Mouse (Mus musculus): ENCODE results near the gene Arl4d. TPM values are rescaled to one million over a fixed set of nuclear protein-coding genes. Genes with fewer than 3 reads are reported as not detected.

Arl4d gene
- polyA plus RNA-seq, 1 experiment from 2014 or later = 1.7 TPM

DNA sequence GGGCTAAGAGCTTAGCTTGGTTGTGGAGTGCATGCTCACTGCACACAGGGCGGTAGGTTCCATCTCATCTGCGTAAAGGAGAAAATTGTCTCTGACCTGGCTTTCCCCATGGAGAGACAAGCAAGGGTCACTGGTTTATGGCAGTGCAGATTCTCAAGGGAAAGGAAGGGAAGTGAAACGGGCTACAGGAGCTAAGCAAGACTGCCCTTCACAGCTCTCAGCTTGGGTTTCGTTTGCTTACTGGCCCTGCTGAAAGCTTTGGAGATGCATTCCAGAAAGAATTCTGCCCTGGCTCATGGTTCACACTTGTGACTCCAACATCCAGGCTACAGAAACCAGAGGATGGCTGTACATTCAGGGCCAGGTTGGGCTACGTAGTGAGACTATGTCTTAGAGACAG lies 13.4 kb downstream of the Arl4d start:
- no peak for ATAC-seq (ENCODE audit: insufficient number of reproducible peaks, low FRiP score, low TSS enrichment, low read depth)
- H3K4me1 ChIP-seq (ENCODE audit: control insufficient read depth, insufficient read depth, low read length) = no peaks in the 10 kb centered on the region
- DNase-seq (ENCODE audit: low spot score) = no peak
- H3K4me2 ChIP-seq (ENCODE audit: low read depth, severe bottlenecking) = no peak overlapping the region
- H3K9ac ChIP-seq (ENCODE audit: low read length) = no peak overlapping the region
- H3K27ac ChIP-seq (replicated peaks; ENCODE audit: low read depth, low read length) = no peak overlapping the region
- no peak overlapping the region for H3K4me3 ChIP-seq (ENCODE audit: low read depth, low read length)
- no peaks in the 10 kb centered on the region for H3K36me3 ChIP-seq (ENCODE audit: control insufficient read depth, insufficient read depth, low read length)
- H3K27me3 ChIP-seq (ENCODE audit: control insufficient read depth, insufficient read depth, low read length) = no peaks in the 10 kb centered on the region
- no peaks in the 10 kb centered on the region for H3K9me3 ChIP-seq (ENCODE audit: control insufficient read depth, low read length)
- WGBS = 53% methylated on average over 5 of the region's 5 CpGs

DNA sequence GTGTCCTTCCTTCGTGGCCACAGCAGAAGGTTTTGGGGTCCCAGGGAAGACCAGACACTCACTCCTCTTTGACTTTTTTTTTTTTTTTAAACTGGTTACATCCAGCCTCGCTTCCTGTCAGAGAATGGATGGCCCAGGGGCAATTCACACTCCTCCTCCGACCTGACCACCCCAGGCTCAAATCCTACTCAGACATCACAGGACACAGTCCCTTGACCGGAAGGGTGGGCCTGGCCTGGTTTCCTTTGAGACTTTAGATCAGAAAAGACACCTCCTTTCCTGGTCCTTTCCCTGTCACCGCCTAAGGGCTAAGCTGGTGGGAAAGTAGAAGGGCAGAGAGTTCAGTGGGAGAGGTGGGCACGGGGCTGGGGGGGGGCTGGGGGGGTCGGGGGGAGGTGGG lies 14.6 kb downstream of the Arl4d start:
- DNase-seq (ENCODE audit: low spot score) (no peak), ATAC-seq (ENCODE audit: insufficient number of reproducible peaks, low FRiP score, low TSS enrichment, low read depth) (no peak)
- Histone ChIP-seq H3K9ac (ENCODE audit: low read length) (no peak overlapping the region), H3K4me2 (ENCODE audit: low read depth, severe bottlenecking) (no peak overlapping the region), H3K27me3 (ENCODE audit: control insufficient read depth, insufficient read depth, low read length) (no peaks in the 10 kb centered on the region), H3K27ac (replicated peaks; ENCODE audit: low read depth, low read length) (no peak overlapping the region), H3K36me3 (ENCODE audit: control insufficient read depth, insufficient read depth, low read length) (no peaks in the 10 kb centered on the region), H3K4me3 (ENCODE audit: low read depth, low read length) (no peak overlapping the region), H3K4me1 (ENCODE audit: control insufficient read depth, insufficient read depth, low read length) (no peaks in the 10 kb centered on the region), H3K9me3 (ENCODE audit: control insufficient read depth, low read length) (no peaks in the 10 kb centered on the region)
- 23% methylated on average over 7 of the region's 7 CpGs for WGBS

DNA sequence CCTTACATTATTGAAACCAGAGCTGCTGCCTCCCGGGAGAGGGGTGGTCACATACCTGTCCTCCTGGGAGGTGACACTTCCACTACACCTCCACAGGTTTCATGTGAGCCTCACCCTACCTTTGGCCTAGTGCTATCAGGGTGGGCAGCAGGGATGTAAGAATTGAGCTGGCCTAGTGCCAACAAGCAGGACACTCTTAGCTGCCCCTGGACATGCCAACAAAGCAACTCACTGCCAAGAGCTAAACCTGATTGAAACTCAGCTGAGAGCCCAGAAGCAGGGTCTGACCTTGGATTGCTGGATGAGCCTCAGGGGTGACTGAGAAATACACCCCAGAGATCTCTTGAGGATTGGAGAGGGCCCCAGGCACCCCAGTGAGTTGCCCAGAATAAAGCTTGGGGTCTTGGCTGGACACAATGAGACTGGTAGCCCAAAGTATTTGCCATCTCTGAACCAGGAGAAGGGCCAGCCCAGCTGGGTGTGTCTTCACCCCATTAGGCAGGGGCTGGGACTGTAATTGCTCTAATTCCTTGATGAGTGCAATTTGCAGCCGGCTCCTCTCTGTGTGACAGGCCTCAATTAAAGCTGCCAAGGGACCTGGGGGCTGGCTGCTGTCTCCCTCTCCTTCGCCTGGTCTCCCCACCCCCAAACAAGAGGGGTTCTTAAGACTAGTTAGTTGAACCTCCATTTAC lies 15.4 kb downstream of the Arl4d start:
- no peak overlapping the region for H3K4me2 ChIP-seq (ENCODE audit: low read depth, severe bottlenecking)
- ATAC-seq (ENCODE audit: insufficient number of reproducible peaks, low FRiP score, low TSS enrichment, low read depth) (no peak), DNase-seq (ENCODE audit: low spot score) (no peak)
- H3K36me3 ChIP-seq (ENCODE audit: control insufficient read depth, insufficient read depth, low read length) = no peaks in the 10 kb centered on the region
- H3K9ac ChIP-seq (ENCODE audit: low read length) = no peak overlapping the region
- H3K27me3 ChIP-seq (ENCODE audit: control insufficient read depth, insufficient read depth, low read length) = no peaks in the 10 kb centered on the region
- no peaks in the 10 kb centered on the region for H3K9me3 ChIP-seq (ENCODE audit: control insufficient read depth, low read length)
- H3K4me3 ChIP-seq (ENCODE audit: low read depth, low read length) = no peak overlapping the region
- 32% methylated on average over 3 of the region's 3 CpGs for WGBS
- no peak overlapping the region for H3K27ac ChIP-seq (replicated peaks; ENCODE audit: low read depth, low read length)
- no peaks in the 10 kb centered on the region for H3K4me1 ChIP-seq (ENCODE audit: control insufficient read depth, insufficient read depth, low read length)

DNA sequence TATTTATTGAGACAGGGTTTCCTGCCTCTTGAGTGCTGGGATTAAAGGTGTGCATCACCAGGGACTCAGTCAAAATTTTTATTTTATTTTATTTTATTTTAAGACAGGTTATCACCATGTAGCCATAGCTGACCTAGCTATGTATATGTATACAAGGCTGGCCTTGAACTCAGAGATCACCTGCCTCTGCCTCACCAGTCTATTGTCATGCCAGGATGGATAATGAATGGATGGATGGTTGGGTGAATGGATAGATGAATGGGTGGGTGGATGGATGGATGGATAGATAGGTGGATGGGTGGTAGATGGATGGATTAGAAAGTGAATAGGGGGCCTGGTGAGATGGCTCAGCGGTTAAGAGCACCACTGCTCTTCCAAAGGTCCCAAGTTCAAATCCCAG lies 16.6 kb downstream of the Arl4d start:
- H3K27ac ChIP-seq (replicated peaks; ENCODE audit: low read depth, low read length) = no peak overlapping the region
- no peak for ATAC-seq (ENCODE audit: insufficient number of reproducible peaks, low FRiP score, low TSS enrichment, low read depth)
- no peak overlapping the region for H3K4me3 ChIP-seq (ENCODE audit: low read depth, low read length)
- H3K4me2 ChIP-seq (ENCODE audit: low read depth, severe bottlenecking) = no peak overlapping the region
- no peaks in the 10 kb centered on the region for H3K36me3 ChIP-seq (ENCODE audit: control insufficient read depth, insufficient read depth, low read length)
- no peak for DNase-seq (ENCODE audit: low spot score)
- no peak overlapping the region for H3K9ac ChIP-seq (ENCODE audit: low read length)
- WGBS = 91% methylated on average over 1 of the region's 1 CpGs
- no peaks in the 10 kb centered on the region for H3K9me3 ChIP-seq (ENCODE audit: control insufficient read depth, low read length)
- H3K4me1 ChIP-seq (ENCODE audit: control insufficient read depth, insufficient read depth, low read length) = no peaks in the 10 kb centered on the region
- H3K27me3 ChIP-seq (ENCODE audit: control insufficient read depth, insufficient read depth, low read length) = no peaks in the 10 kb centered on the region

DNA sequence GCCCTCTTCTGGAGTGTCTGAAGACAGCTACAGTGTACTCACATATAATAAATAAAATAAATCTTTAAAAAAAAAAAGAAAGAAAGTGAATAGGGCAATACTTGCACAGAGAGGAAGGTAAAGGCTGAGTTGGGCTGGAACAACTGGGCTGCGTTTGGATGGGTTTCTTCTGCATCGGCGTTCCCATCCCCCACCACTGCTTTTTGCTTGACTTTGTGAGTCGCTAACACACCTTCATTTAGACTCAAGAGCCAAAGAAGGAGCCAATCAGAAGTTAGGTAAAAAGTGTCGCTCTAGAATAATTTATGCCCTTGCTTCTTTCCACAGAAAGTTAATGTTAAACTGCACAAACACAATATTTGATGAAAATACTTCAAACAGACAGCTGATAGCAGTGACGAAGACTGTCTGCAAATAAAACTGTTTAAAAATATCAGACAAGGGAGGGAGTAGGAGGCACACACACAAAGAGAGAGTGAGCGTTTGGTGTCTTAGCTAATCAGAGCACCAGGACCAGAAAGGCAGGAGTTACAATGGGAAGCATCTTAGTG lies 17.1 kb downstream of the Arl4d start:
- H3K27me3 ChIP-seq (ENCODE audit: control insufficient read depth, insufficient read depth, low read length) = no peaks in the 10 kb centered on the region
- DNase-seq (ENCODE audit: low spot score) = no peak
- 77% methylated on average over 7 of the region's 7 CpGs for whole genome bisulfite sequencing
- H3K4me1 ChIP-seq (ENCODE audit: control insufficient read depth, insufficient read depth, low read length) = no peaks in the 10 kb centered on the region
- H3K9me3 ChIP-seq (ENCODE audit: control insufficient read depth, low read length) = no peaks in the 10 kb centered on the region
- no peak overlapping the region for H3K4me3 ChIP-seq (ENCODE audit: low read depth, low read length)
- no peak overlapping the region for H3K9ac ChIP-seq (ENCODE audit: low read length)
- ATAC-seq (ENCODE audit: insufficient number of reproducible peaks, low FRiP score, low TSS enrichment, low read depth) = no peak
- no peaks in the 10 kb centered on the region for H3K36me3 ChIP-seq (ENCODE audit: control insufficient read depth, insufficient read depth, low read length)
- no peak overlapping the region for H3K27ac ChIP-seq (replicated peaks; ENCODE audit: low read depth, low read length)
- no peak overlapping the region for H3K4me2 ChIP-seq (ENCODE audit: low read depth, severe bottlenecking)

DNA sequence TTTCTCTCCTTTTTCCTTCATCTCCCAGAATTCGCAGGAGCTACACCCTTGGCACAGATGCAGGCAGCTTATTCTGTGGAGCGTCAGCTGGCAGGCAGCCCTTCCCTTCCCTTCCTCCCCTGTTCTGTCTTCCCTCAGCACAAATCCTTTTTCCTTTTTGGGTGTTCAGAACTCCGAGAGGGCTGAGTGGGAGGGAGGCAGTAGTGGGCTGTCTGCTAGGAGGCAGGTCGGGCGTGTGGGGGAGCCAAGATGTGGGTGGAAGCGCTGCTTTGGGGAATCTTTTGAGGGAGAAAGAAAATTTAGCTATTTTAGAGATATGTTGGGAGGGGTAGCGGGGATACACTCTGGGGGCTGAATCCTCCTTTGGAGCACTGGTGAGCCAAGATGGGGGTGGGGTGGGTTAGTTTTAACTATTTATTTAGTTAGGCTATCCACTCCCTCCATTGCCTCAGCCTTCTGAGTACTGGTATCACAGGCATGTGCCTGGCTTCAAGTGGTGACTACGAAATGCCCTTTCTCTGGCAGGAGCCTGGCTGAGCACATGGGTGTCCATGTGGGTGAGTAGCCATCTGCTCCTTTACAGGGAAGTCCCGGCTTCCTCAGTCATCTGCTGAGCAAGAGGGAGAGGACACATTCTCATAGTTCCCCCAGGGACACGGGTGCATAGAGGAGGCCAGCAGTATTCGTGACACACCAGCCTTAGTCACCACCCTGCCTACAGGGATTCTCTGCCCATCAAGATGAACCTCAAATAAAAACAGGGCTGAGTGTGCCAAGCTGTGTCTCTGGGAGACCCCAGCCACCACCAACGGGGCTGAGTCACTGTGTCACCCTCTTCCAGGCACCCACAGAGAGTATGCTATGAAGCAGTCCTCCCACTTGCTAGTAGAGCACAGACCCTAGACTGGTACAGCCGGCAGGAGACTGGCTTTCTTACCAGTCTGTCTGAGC lies 22.3 kb downstream of the Arl4d start:
- Histone ChIP-seq H3K27me3 (ENCODE audit: control insufficient read depth, insufficient read depth, low read length) (no peaks in the 10 kb centered on the region), H3K4me2 (ENCODE audit: low read depth, severe bottlenecking) (no peak overlapping the region), H3K9ac (ENCODE audit: low read length) (no peak overlapping the region), H3K4me1 (ENCODE audit: control insufficient read depth, insufficient read depth, low read length) (no peaks in the 10 kb centered on the region), H3K4me3 (ENCODE audit: low read depth, low read length) (no peak overlapping the region), H3K9me3 (ENCODE audit: control insufficient read depth, low read length) (no peaks in the 10 kb centered on the region), H3K27ac (replicated peaks; ENCODE audit: low read depth, low read length) (no peak overlapping the region; the same call in 1 of the 2 replicates), H3K36me3 (ENCODE audit: control insufficient read depth, insufficient read depth, low read length) (no peaks in the 10 kb centered on the region)
- 68% methylated on average over 13 of the region's 13 CpGs for WGBS
- DNase-seq (ENCODE audit: low spot score) = no peak
- no peak for ATAC-seq (ENCODE audit: insufficient number of reproducible peaks, low FRiP score, low TSS enrichment, low read depth)

DNA sequence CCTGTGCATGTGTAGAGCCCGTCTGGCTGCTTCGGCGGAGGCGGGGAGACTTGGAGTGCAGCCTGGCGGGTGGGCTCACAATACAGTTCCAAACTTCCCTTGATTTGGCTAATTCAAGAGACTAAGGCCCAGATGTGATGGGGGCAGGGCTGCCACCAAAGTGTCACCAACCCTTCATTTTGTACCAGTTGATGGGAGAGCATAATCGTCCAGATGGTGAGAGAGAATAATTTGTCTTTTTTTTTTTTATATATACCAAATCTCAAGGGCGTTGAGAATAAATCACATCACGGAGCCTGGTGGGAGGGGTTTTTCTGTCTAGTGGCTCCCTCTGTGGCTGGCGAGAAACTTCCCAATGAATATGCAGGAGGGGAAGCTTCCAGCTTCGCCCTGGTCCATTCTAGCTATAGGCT lies 24.4 kb downstream of the Arl4d start:
- no peak for ATAC-seq (ENCODE audit: insufficient number of reproducible peaks, low FRiP score, low TSS enrichment, low read depth)
- Histone ChIP-seq H3K27ac (replicated peaks; ENCODE audit: low read depth, low read length) (no peak overlapping the region), H3K9me3 (ENCODE audit: control insufficient read depth, low read length) (no peaks in the 10 kb centered on the region), H3K9ac (ENCODE audit: low read length) (no peak overlapping the region), H3K36me3 (ENCODE audit: control insufficient read depth, insufficient read depth, low read length) (no peaks in the 10 kb centered on the region), H3K4me1 (ENCODE audit: control insufficient read depth, insufficient read depth, low read length) (no peaks in the 10 kb centered on the region), H3K4me3 (ENCODE audit: low read depth, low read length) (no peak overlapping the region), H3K27me3 (ENCODE audit: control insufficient read depth, insufficient read depth, low read length) (no peaks in the 10 kb centered on the region), H3K4me2 (ENCODE audit: low read depth, severe bottlenecking) (no peak overlapping the region)
- WGBS = 67% methylated on average over 10 of the region's 10 CpGs
- DNase-seq (ENCODE audit: low spot score) = no peak

DNA sequence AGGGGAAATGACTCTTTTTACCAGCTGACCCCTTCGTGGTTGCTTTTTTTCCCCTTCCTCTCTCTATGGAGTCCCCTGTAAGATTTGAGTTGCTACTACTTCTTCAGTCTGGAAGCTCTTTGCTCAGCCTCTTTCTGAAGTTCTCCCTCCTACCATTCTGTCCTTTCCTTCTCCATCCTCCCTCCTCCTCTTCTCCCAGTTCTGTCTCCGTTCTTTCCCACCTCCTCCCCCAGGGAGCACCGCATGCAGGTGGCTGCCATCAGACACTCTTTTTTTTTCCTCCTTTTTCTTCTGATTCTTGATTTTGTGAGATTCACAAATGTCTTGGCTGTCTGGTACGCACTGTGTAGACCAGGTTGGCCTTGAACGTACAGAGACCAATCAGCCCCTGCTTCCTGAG lies 25.0 kb downstream of the Arl4d start:
- DNase-seq (ENCODE audit: low spot score) = no peak
- Histone ChIP-seq H3K9ac (ENCODE audit: low read length) (no peak overlapping the region), H3K4me1 (ENCODE audit: control insufficient read depth, insufficient read depth, low read length) (no peaks in the 10 kb centered on the region), H3K4me2 (ENCODE audit: low read depth, severe bottlenecking) (no peak overlapping the region), H3K4me3 (ENCODE audit: low read depth, low read length) (no peak overlapping the region), H3K36me3 (ENCODE audit: control insufficient read depth, insufficient read depth, low read length) (no peaks in the 10 kb centered on the region), H3K27ac (replicated peaks; ENCODE audit: low read depth, low read length) (no peak overlapping the region), H3K9me3 (ENCODE audit: control insufficient read depth, low read length) (no peaks in the 10 kb centered on the region), H3K27me3 (ENCODE audit: control insufficient read depth, insufficient read depth, low read length) (no peaks in the 10 kb centered on the region)
- 74% methylated on average over 5 of the region's 5 CpGs for WGBS
- ATAC-seq (ENCODE audit: insufficient number of reproducible peaks, low FRiP score, low TSS enrichment, low read depth) = no peak

Measured in limb, embryonic 11.5 days (tissue).